Mouse (Mus musculus): Measurements from ENCODE around the gene Uchl1.

GRCm38 (mm10) chr5:66729306-66729705, 53.4 kb downstream of the Uchl1 start:
- TF ChIP-seq CTCF (IDR thresholded peaks at IDR 0.05; ENCODE audit: borderline replicate concordance, control insufficient read depth, extremely low read depth, insufficient read depth, low read length, poor library complexity) (no peak), POLR2A (IDR thresholded peaks at IDR 0.05; ENCODE audit: control insufficient read depth, extremely low read depth, insufficient read depth, low read length, poor library complexity) (no peak)

Data from thymus, adult 2 months (tissue).